Mouse (Mus musculus) embryonic facial prominence, embryonic 11.5 days (tissue): ENCODE data around the gene Tspan13. TPM values are rescaled to one million over a fixed set of nuclear protein-coding genes. Genes with fewer than 3 reads are reported as not detected.

Experiments used
- polyA plus RNA-seq: library from polyadenylated mRNA; unstranded; fragments of >200 nt; fragmentation: Nextera tagmentation; extraction: Ambion mirVana; gene quantifications from 2 replicates; pipeline ENCODE4 v1.2.1, GENCODE M21; 2014

The Tspan13 gene
- polyA plus RNA-seq, 1 experiment from 2014 or later, result 87.2 TPM

Other genes with a start within 250 kb of the Tspan13 start
- gene Agr3, start 116.9 kb downstream of the Tspan13 start, polyA plus RNA-seq, result 0.89 and 1.2 TPM in 2 replicates
- gene Agr2, start 49.6 kb downstream of the Tspan13 start, polyA plus RNA-seq, result not detected in 2 replicates
- gene Ankmy2, start 114.6 kb upstream of the Tspan13 start, polyA plus RNA-seq, result 37.8 and 39.6 TPM in 2 replicates
- gene Bzw2, start 115.6 kb upstream of the Tspan13 start, polyA plus RNA-seq, result 351 and 387 TPM in 2 replicates
- not detected in 2 replicates for gene Lrrc72, start 210.9 kb upstream of the Tspan13 start, polyA plus RNA-seq